Mouse (Mus musculus): ENCODE measurements around the gene Ulk4.

GRCm38 (mm10) chr9:121056526-121056925 lies 220.5 kb downstream of the Ulk4 start:
- TF ChIP-seq CTCF (conservative IDR thresholded peaks at IDR 0.05; ENCODE audit: low read length) (no peak), NANOG (IDR thresholded peaks at IDR 0.05; ENCODE audit: borderline replicate concordance, low read length) (no peak), POU5F1 (IDR thresholded peaks at IDR 0.05; ENCODE audit: borderline replicate concordance, low read length) (no peak)

All from E14TG2a.4 (cell line).